Mouse (Mus musculus) G1E (cell line): ENCODE measurements at regions not wholly inside any gene's neighbourhood (a gene's known extent, or its start where the extent isn't known, plus 50 kb on each side); places are given as distances from the start of the nearest gene placed in this dataset.

ENCODE experiments used
- ATAC-seq: 2 replicates; pipeline ENCODE4 v1.8.0; 2016; ENCODE audit warnings: mild to moderate bottlenecking; ENCODE audit not compliant: insufficient number of reproducible peaks, poor library complexity, low FRiP score, severe bottlenecking; ENCODE audit errors: extremely low read depth
- DNase-seq: peaks from one replicate; pipeline ENCODE4 v3.0.0; 2012; ENCODE audit warnings: low spot score
- H3K27me3 ChIP-seq: 2 replicates; pipeline ENCODE4 v1.6.1; 2012; ENCODE audit warnings: mild to moderate bottlenecking, low read length, inconsistent platforms; ENCODE audit not compliant: insufficient read depth
- H3K36me3 ChIP-seq: replicated peaks from 2 replicates; pipeline ENCODE3; 2012; ENCODE audit warnings: mild to moderate bottlenecking, inconsistent platforms
- H3K4me1 ChIP-seq: 2 replicates; pipeline ENCODE4 v1.6.1; 2012; ENCODE audit warnings: low read depth, low read length, inconsistent platforms, mixed read lengths; ENCODE audit not compliant: insufficient read depth
- H3K4me3 ChIP-seq: 2 replicates; pipeline ENCODE4 v1.5.1; 2012; ENCODE audit warnings: low read depth, mild to moderate bottlenecking, inconsistent platforms, low read length, moderate library complexity, mixed read lengths
- H3K9me3 ChIP-seq: replicated peaks from 2 replicates; pipeline ENCODE4 v1.6.1; 2012; ENCODE audit warnings: inconsistent platforms
- CTCF ChIP-seq: IDR thresholded peaks from 2 replicates; pipeline ENCODE4 v1.5.1; 2012; ENCODE audit warnings: low read depth, low read length, inconsistent platforms, mixed read lengths
- GATA1 ChIP-seq: IDR thresholded peaks from 2 replicates; pipeline ENCODE4 v1.6.1; 2012; ENCODE audit warnings: borderline replicate concordance, low read length, inconsistent platforms, mixed read lengths
- GATA2 ChIP-seq: IDR thresholded peaks from 2 replicates; pipeline ENCODE4 v1.6.1; 2012; ENCODE audit warnings: low read depth, low read length, inconsistent platforms, borderline replicate concordance
- POLR2AphosphoS5 ChIP-seq: IDR thresholded peaks from 2 replicates; pipeline ENCODE4 v1.6.1; 2012; ENCODE audit warnings: low read depth, low read length, inconsistent platforms; ENCODE audit not compliant: insufficient replicate concordance
- TAL1 ChIP-seq: conservative IDR thresholded peaks from 2 replicates; pipeline ENCODE4 v1.6.1; 2012; ENCODE audit warnings: low read depth, low read length, inconsistent platforms, mixed read lengths

- no peak for ATAC-seq
- H3K36me3 ChIP-seq: no peaks in the 10 kb centered on the region
- no peak overlapping the region for H3K4me3 ChIP-seq
- H3K27me3 ChIP-seq: no peaks in the 10 kb centered on the region
- TF ChIP-seq GATA2: no peak
- TF ChIP-seq CTCF: no peak
- no peak for TF ChIP-seq POLR2AphosphoS5
- no peak for TF ChIP-seq GATA1
- TF ChIP-seq TAL1: no peak
- no peak for DNase-seq
- peaks cover 49% of the 10 kb centered on the region for H3K9me3 ChIP-seq
- H3K4me1 ChIP-seq: no peaks in the 10 kb centered on the region
Measured at GRCm38 (mm10) chr1:127015894-127016245, 185.3 kb upstream of the Nckap5 start.

GRCm38 (mm10) chr1:127015042-127015893, 184.7 kb upstream of the Nckap5 start:
- DNase-seq: no peak
- H3K4me1 ChIP-seq: no peaks in the 10 kb centered on the region
- H3K36me3 ChIP-seq: no peaks in the 10 kb centered on the region
- no peaks in the 10 kb centered on the region for H3K27me3 ChIP-seq
- peaks cover 51% of the 10 kb centered on the region for H3K9me3 ChIP-seq
- H3K4me3 ChIP-seq: no peak overlapping the region
- ATAC-seq: no peak
- TF ChIP-seq TAL1 (no peak), POLR2AphosphoS5 (no peak), GATA2 (no peak), CTCF (no peak), GATA1 (no peak)

- Histone ChIP-seq H3K9me3 (peaks cover 52% of the 10 kb centered on the region), H3K36me3 (no peaks in the 10 kb centered on the region), H3K4me3 (no peak overlapping the region), H3K27me3 (no peaks in the 10 kb centered on the region), H3K4me1 (no peaks in the 10 kb centered on the region)
- no peak for DNase-seq
- TF ChIP-seq GATA2 (no peak), TAL1 (no peak), CTCF (no peak), POLR2AphosphoS5 (no peak)
- ATAC-seq: no peak
Measured at GRCm38 (mm10) chr1:127011901-127012300, 181.3 kb upstream of the Nckap5 start.

- DNase-seq: no peak
- H3K4me1 ChIP-seq: no peaks in the 10 kb centered on the region
- TF ChIP-seq CTCF (no peak), GATA1 (no peak), POLR2AphosphoS5 (no peak), GATA2 (no peak), TAL1 (no peak)
- no peaks in the 10 kb centered on the region for H3K27me3 ChIP-seq
- no peak overlapping the region for H3K4me3 ChIP-seq
- no peak for ATAC-seq
- H3K9me3 ChIP-seq: peaks cover 47% of the 10 kb centered on the region
- H3K36me3 ChIP-seq: no peaks in the 10 kb centered on the region
Measured at GRCm38 (mm10) chr1:127009699-127010098, 179.1 kb upstream of the Nckap5 start.

GRCm38 (mm10) chr1:127001700-127002099, 171.1 kb upstream of the Nckap5 start:
- no peak for TF ChIP-seq CTCF
- no peak for TF ChIP-seq GATA2
- no peak for TF ChIP-seq TAL1
- no peak for TF ChIP-seq POLR2AphosphoS5
- no peak for TF ChIP-seq GATA1
- DNase-seq: no peak
- no peak for ATAC-seq
- peaks cover 47% of the 10 kb centered on the region for H3K9me3 ChIP-seq
- no peak overlapping the region for H3K4me3 ChIP-seq
- no peaks in the 10 kb centered on the region for H3K27me3 ChIP-seq
- no peaks in the 10 kb centered on the region for H3K36me3 ChIP-seq
- no peaks in the 10 kb centered on the region for H3K4me1 ChIP-seq

GRCm38 (mm10) chr1:126993061-126993640, 162.6 kb upstream of the Nckap5 start:
- Histone ChIP-seq H3K4me3 (no peak overlapping the region), H3K9me3 (peaks cover 55% of the 10 kb centered on the region), H3K27me3 (no peaks in the 10 kb centered on the region), H3K4me1 (no peaks in the 10 kb centered on the region), H3K36me3 (no peaks in the 10 kb centered on the region)
- no peak for ATAC-seq
- DNase-seq: no peak
- TF ChIP-seq GATA2: no peak
- no peak for TF ChIP-seq TAL1
- TF ChIP-seq CTCF: no peak
- no peak for TF ChIP-seq GATA1
- no peak for TF ChIP-seq POLR2AphosphoS5
